Mouse (Mus musculus) MEL-GATA-1-ER (cell line): ENCODE measurements around the gene Tmem97.
"Not testable (repeated sequence)": the region's sequence is repeated elsewhere in the genome, so short reads cannot be mapped to it uniquely, and the experiment has no call there.

ENCODE experiments used
- DNase-seq: peaks from one replicate; pipeline ENCODE4 v3.0.0-alpha.2; 2012; ENCODE audit warnings: low read depth; ENCODE audit errors: extremely low read depth

Tmem97 gene

GRCm38 (mm10) chr11:78551059-78551398 lies 452 bp upstream of the Tmem97 start:
- no peak for DNase-seq

GRCm38 (mm10) chr11:78549491-78549987 lies 1.0 kb downstream of the Tmem97 start:
- DNase-seq = no peak

DNA sequence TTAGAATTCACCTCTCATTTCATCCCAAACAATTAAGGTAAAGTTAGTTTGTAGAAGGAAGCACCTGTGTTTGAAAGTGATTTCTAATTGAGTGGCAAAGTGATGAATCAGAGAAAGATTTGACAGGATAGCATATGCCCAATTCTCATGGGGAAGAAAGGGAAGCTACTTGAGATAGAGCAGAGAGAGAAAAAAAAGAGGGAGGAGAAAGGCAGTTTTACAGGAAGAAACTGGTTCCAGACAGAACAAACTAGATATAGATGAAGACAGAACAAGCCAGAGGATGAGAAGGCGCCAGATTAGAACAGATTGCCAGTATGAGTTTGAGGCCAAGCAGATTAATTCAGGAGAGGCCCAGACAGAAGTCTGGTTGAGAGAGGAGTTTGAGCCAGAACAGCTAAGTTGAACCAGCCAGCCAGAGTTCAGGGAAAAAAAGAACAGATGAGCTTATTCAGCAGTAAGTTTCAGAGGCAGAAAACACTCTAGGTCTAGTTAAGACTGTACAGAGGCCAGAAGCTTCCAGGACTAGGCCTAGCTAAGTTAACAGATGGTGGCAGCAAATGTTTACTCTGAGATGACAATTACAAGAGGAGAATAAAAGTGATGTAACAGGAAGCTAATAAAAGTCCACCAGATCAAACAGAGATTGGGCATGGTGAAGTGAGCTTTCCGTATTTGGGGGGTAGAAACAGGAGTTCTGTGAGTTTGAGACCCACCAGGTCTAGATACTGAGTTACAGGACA lies 2.7 kb downstream of the Tmem97 start:
- DNase-seq = no peak

- DNase-seq = no peak
Measured at GRCm38 (mm10) chr11:78545181-78545580, 5.4 kb downstream of the Tmem97 start.

DNA sequence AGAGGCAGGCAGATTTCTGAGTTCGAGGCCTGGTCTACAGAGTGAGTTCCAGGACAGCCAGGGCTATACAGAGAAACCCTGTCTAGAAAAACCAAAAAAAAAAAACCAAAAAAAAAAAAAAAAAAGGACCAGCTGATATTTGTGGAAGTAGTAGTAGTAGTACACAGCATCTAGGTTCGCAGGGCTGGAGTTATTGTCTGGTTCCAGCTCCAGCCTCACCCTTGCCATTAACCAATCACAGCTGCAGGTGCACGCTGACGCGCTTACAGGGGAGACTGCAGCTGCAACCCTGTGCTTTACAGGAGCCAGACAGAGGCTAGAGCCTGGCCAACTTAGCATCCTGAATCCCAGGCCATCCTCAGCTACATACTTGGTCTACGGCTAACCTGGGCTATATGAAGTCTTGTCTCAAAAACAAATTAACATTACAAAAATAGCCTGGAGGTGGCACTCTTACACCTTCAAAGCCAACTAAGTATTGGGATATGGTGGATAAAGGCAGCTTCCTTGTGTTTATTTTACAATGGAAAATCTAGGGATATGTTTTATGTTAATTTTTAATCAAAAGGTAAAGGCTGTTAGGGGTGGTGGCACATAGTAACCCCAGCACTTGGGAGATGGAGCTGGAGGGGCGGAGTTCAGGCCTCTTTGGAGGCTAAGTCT lies 6.0 kb downstream of the Tmem97 start:
- DNase-seq = no peak

DNA sequence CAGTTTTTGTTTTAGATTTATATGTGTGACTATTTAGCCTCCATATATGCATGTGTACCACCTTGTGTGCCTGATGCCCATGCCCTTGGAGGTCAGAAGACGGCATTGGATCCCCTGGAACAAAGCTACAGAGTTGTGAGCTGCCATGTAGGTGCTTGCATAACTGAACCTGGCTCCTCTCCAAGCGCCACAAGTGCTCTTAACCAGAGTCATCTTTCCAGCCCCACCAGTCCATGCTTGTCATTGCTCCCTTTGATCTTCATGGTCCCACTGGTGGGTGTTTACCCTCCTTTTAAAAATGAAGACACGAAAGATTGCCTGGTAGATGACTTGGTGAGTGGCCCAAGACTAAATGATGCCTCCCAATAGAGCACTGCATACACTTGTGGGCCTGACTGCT lies 10.2 kb downstream of the Tmem97 start:
- DNase-seq = no peak

- DNase-seq = no peak
Measured at GRCm38 (mm10) chr11:78536690-78537084, 13.9 kb downstream of the Tmem97 start.

GRCm38 (mm10) chr11:78536080-78536689 lies 14.4 kb downstream of the Tmem97 start, which contains the start of the genes Tnfaip1 and Ift20:
Gene Tnfaip1, minus strand, starts transcription at chr11:78536332.
Gene Ift20, plus strand, starts transcription at chr11:78536361.
- peak; percentile 99 for DNase-seq

GRCm38 (mm10) chr11:78535376-78536079 lies 15.0 kb downstream of the Tmem97 start:
- no peak for DNase-seq

- DNase-seq = no peak
Measured at GRCm38 (mm10) chr11:78534516-78534915, 16.1 kb downstream of the Tmem97 start.

GRCm38 (mm10) chr11:78531515-78531914 lies 19.1 kb downstream of the Tmem97 start:
- not testable (repeated sequence) for DNase-seq

- no peak for DNase-seq
Measured at GRCm38 (mm10) chr11:78531046-78531445, 19.5 kb downstream of the Tmem97 start.

DNA sequence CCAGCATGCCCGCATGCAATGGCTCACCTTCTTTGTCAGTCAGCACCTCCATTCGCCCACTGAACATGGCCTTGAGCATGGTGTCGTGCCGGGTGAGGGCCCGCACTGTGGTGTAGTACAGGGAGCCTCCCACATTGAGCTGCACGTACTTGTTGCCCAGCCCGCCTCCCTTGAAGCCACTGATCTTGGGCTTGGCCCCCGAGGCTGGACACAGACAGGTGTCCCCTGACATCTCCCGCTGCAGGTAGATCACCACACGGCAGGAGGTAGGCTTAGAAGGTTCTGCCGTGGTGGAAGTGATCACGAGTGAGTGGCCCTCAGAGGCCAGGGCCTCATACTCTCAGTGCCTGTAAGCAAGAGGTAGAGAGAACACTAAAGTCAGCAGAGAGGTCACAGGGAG lies 20.6 kb downstream of the Tmem97 start:
- no peak for DNase-seq

GRCm38 (mm10) chr11:78528714-78529113 lies 21.9 kb downstream of the Tmem97 start:
- no peak for DNase-seq

GRCm38 (mm10) chr11:78524838-78525237 lies 25.7 kb downstream of the Tmem97 start:
- DNase-seq = no peak

GRCm38 (mm10) chr11:78523241-78523955 lies 27.2 kb downstream of the Tmem97 start:
- DNase-seq = no peak

DNA sequence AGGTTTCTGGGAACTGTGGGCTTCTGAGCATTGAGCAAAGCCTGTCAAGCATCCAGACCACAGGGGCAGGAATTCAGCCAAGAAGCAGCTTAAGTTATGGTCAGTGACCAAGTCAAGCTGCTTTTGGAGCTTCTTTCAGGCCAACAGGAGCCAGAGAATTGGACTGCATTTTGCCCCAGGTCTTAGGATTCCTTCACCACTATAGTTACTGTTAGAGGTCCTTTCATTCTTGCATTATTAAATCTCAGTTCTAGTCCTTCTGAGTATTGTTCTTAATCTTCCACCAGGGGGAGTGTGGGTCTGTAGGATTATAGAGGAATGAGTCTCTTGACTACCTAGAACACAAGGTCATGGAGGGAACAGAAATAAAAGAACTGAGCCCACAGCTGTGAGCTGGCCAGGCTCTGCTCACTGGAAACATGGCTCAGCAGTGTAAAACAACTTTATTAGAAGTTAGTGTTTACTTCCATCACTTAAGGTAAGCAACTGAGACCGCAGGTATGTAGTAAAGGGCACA lies 28.0 kb downstream of the Tmem97 start:
- DNase-seq = no peak

- DNase-seq = no peak
Measured at GRCm38 (mm10) chr11:78521880-78522279, 28.7 kb downstream of the Tmem97 start.

- DNase-seq = no peak
Measured at GRCm38 (mm10) chr11:78518931-78519330, 31.6 kb downstream of the Tmem97 start.

DNA sequence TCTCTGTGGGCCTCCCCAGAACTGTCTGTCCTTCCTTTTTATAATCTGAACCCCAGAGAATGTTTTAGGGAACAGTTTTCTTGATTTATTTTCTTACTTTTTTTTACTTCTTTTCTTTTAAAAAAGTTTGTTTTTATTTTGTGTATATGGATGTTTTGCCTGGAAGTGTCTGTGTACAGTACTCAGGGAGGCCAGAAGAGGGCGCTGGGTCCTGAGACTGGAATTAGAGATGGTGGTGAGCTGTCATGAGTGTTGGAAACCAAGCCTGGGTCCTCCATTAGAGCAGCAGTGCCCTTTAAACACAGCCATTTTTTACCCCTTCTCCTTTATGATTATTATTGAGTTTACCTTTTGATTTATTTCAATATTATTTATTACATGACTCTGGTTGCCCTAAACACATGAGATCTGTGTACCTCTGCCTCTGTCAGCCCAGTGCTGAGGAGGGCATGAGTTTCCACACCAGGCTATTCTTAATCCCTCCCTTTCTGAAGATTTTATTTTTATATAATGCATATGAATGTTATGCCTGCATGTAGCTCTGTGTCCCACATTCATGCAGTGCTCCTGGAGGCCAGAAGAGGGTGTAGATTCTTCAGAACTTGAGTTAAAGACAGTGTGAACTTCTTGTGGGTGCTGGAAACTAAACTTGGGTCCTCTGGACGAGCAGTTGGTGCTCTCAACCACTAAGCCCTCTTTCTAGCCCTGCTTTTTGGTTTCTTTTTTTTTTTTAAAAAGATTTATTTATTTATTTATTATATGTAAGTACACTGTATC lies 34.8 kb downstream of the Tmem97 start:
- DNase-seq = no peak
